Mouse (Mus musculus) kidney, embryonic 15.5 days (tissue): ENCODE measurements around the gene Sertad2. TPM values are rescaled to one million over a fixed set of nuclear protein-coding genes. Genes with fewer than 3 reads are reported as not detected.

ENCODE experiments used
- ATAC-seq: fragments of 200-750 bp; cut with Nextera tagmentation; replicated peaks from 2 replicates; pipeline ENCODE4 v1.8.0; 2017; ENCODE audit warnings: moderate TSS enrichment; ENCODE audit not compliant: low FRiP score
- H3K27ac ChIP-seq: fragments of 300-500 bp; sonication (generic); 2 replicates; pipeline ENCODE4 v1.5.1; 2015; ENCODE audit warnings: mild to moderate bottlenecking, inconsistent platforms
- H3K27me3 ChIP-seq: fragments of 300-500 bp; sonication (generic); 2 replicates; pipeline ENCODE4 v1.6.1; 2015; ENCODE audit warnings: inconsistent platforms
- H3K36me3 ChIP-seq: fragments of 300-500 bp; sonication (generic); 2 replicates; pipeline ENCODE4 v1.6.1; 2015; ENCODE audit warnings: inconsistent platforms
- H3K4me1 ChIP-seq: fragments of 300-500 bp; sonication (generic); 2 replicates; pipeline ENCODE4 v1.6.1; 2015; ENCODE audit warnings: inconsistent platforms
- H3K4me2 ChIP-seq: fragments of 300-500 bp; sonication (generic); 2 replicates; pipeline ENCODE4 v1.6.1; 2015; ENCODE audit warnings: moderate library complexity, mild to moderate bottlenecking, inconsistent platforms
- H3K4me3 ChIP-seq: fragments of 300-500 bp; sonication (generic); replicated peaks from 2 replicates; pipeline ENCODE4 v1.5.1; 2015; ENCODE audit warnings: mild to moderate bottlenecking, inconsistent platforms
- H3K9ac ChIP-seq: fragments of 300-500 bp; sonication (generic); 2 replicates; pipeline ENCODE4 v1.6.1; 2015; ENCODE audit warnings: mild to moderate bottlenecking, inconsistent platforms
- H3K9me3 ChIP-seq: fragments of 300-500 bp; sonication (generic); replicated peaks from 2 replicates; pipeline ENCODE4 v1.6.1; 2016; ENCODE audit warnings: inconsistent platforms
- WGBS: fragments of 180-500 bp; shearing (Covaris S2); methylation state at CpG from one replicate; pipeline ENCODE4 v1.1.7; 2015; ENCODE audit warnings: mixed read lengths; 5-methylcytosine and 5-hydroxymethylcytosine counted together
- polyA plus RNA-seq: library from polyadenylated mRNA; unstranded; fragments of >200 nt; fragmentation: Nextera tagmentation; extraction: Ambion mirVana; gene quantifications from 2 replicates; pipeline ENCODE4 v1.2.1, GENCODE M21; 2015

The Sertad2 gene
- polyA plus RNA-seq, 1 experiment from 2014 or later: 36.5 TPM

GRCm38 (mm10) chr11:20552059-20552458 lies 9.0 kb downstream of the Sertad2 start:
- Histone ChIP-seq H3K27me3 (no peaks in the 10 kb centered on the region), H3K4me2 (no peak overlapping the region), H3K9me3 (no peaks in the 10 kb centered on the region), H3K4me1 (0 out of 2 replicates have a peak, but pooled peaks cover 4% of the 10 kb centered on the region), H3K36me3 (no peaks in the 10 kb centered on the region), H3K4me3 (no peak overlapping the region), H3K9ac (no peak overlapping the region), H3K27ac (no peak overlapping the region)
- 88% methylated on average over 2 of the region's 2 CpGs for WGBS
- no peak for ATAC-seq

- H3K27ac ChIP-seq: no peak overlapping the region
- H3K9me3 ChIP-seq: no peaks in the 10 kb centered on the region
- no peaks in the 10 kb centered on the region for H3K36me3 ChIP-seq
- H3K27me3 ChIP-seq: no peaks in the 10 kb centered on the region
- 0 out of 2 replicates have a peak, but pooled peaks cover 4% of the 10 kb centered on the region for H3K4me1 ChIP-seq
- H3K4me2 ChIP-seq: no peak overlapping the region
- no peak for ATAC-seq
- WGBS: 81% methylated on average over 8 of the region's 8 CpGs
- no peak overlapping the region for H3K9ac ChIP-seq
- H3K4me3 ChIP-seq: no peak overlapping the region
Measured at GRCm38 (mm10) chr11:20552758-20553673, 10.0 kb downstream of the Sertad2 start.

GRCm38 (mm10) chr11:20555651-20556050 lies 12.6 kb downstream of the Sertad2 start:
- no peak for ATAC-seq
- Histone ChIP-seq H3K4me1 (peaks cover 12% of the 10 kb centered on the region; the same call in 1 of the 2 replicates), H3K4me3 (no peak overlapping the region), H3K27ac (no peak overlapping the region), H3K9ac (no peak overlapping the region), H3K27me3 (no peaks in the 10 kb centered on the region), H3K4me2 (no peak overlapping the region), H3K9me3 (no peaks in the 10 kb centered on the region), H3K36me3 (no peaks in the 10 kb centered on the region)
- WGBS: 91% methylated on average over 2 of the region's 3 CpGs

GRCm38 (mm10) chr11:20556163-20556911 lies 13.3 kb downstream of the Sertad2 start:
- no peaks in the 10 kb centered on the region for H3K9me3 ChIP-seq
- no peak for ATAC-seq
- peaks cover 14% of the 10 kb centered on the region; the same call in 1 of the 2 replicates for H3K4me1 ChIP-seq
- 76% methylated on average over 7 of the region's 7 CpGs for WGBS
- no peaks in the 10 kb centered on the region for H3K27me3 ChIP-seq
- no peak overlapping the region for H3K4me2 ChIP-seq
- no peak overlapping the region for H3K9ac ChIP-seq
- H3K27ac ChIP-seq: no peak overlapping the region
- H3K36me3 ChIP-seq: no peaks in the 10 kb centered on the region
- H3K4me3 ChIP-seq: no peak overlapping the region

DNA sequence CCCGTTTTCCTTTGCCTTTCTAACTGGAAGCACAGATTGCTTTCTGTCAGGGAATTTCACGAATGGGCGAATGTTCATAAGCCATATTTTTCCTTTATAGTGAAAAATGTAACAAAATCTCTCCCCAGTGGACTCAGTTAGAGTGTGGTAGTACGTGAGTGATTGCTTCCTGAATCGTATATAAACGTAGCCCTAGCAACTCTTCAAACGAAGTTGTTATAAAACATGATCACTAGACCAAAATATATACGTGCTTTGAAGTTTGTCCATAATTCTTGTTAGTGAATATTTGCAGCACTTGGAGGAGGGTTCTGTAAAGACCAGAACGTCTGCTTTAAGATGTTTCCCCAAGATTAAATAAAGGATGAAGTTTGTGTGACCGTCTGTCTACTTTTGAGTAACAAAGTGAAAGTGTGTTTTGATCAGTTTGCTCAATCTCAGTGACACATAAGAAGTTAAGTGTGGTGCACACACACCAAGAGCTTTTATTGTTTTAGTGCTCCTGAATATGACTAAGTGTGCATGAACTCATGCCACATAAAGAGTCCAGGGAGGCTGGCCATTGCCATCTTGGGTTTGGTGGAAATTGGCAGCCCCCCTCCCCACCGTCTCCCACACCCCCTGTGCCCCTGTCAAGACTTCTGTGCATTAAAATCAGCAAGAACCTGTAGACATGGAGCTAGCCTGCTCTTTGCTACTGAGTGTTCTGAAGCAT lies 16.3 kb downstream of the Sertad2 start:
- peaks cover 19% of the 10 kb centered on the region; the same call in 1 of the 2 replicates for H3K4me1 ChIP-seq
- 0 out of 2 replicates have a peak overlapping the region, but pooled peaks have one; percentile 0 for H3K27ac ChIP-seq
- no peak for ATAC-seq
- H3K36me3 ChIP-seq: peaks cover 6% of the 10 kb centered on the region; the same call in 1 of the 2 replicates
- H3K27me3 ChIP-seq: no peaks in the 10 kb centered on the region
- H3K9ac ChIP-seq: no peak overlapping the region
- H3K4me3 ChIP-seq: no peak overlapping the region
- WGBS: 39% methylated on average over 11 of the region's 11 CpGs
- H3K9me3 ChIP-seq: peaks cover 4% of the 10 kb centered on the region; the same call in 1 of the 2 replicates
- H3K4me2 ChIP-seq: peak overlapping the region; percentile 12; the same call in 1 of the 2 replicates

DNA sequence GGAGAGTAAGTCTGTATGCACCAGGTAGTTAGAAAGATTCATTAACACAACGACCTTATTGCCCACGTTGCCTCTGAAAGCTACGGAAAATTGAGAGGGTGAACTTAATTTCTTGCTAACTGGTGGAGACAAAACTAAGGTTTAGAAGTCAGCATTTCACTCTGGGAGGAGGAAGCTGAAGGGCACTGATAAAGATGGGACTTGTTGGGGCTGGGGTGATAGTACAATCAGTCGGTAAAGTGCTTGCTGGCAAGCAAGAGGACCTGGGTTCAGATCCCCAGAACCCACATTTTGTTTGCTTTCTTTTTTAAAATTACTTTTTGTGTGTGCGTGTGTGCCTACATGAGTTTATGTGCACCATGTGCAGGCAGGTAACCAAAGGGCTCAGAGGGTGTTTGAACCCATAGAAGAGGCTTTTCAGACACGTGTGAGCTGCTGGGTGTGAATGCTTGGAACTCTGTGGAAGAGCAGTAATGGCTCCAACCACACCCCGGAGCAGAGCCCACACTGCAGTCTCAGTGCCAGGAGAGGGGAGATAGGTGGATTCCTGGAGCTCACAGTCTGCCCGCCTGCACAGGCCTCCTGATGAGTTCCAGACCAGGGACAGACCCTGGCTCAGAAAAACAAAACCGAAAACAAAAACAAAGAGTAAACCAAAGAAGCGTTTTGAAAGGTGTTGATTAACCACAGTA lies 17.0 kb downstream of the Sertad2 start:
- ATAC-seq: no peak
- no peak overlapping the region for H3K4me2 ChIP-seq
- peaks cover 19% of the 10 kb centered on the region; the same call in 1 of the 2 replicates for H3K4me1 ChIP-seq
- 61% methylated on average over 10 of the region's 10 CpGs for WGBS
- H3K9ac ChIP-seq: no peak overlapping the region
- H3K27me3 ChIP-seq: no peaks in the 10 kb centered on the region
- H3K27ac ChIP-seq: 0 out of 2 replicates have a peak overlapping the region, but pooled peaks have one; percentile 0
- H3K9me3 ChIP-seq: peaks cover 4% of the 10 kb centered on the region; the same call in 1 of the 2 replicates
- no peak overlapping the region for H3K4me3 ChIP-seq
- peaks cover 6% of the 10 kb centered on the region; the same call in 1 of the 2 replicates for H3K36me3 ChIP-seq

DNA sequence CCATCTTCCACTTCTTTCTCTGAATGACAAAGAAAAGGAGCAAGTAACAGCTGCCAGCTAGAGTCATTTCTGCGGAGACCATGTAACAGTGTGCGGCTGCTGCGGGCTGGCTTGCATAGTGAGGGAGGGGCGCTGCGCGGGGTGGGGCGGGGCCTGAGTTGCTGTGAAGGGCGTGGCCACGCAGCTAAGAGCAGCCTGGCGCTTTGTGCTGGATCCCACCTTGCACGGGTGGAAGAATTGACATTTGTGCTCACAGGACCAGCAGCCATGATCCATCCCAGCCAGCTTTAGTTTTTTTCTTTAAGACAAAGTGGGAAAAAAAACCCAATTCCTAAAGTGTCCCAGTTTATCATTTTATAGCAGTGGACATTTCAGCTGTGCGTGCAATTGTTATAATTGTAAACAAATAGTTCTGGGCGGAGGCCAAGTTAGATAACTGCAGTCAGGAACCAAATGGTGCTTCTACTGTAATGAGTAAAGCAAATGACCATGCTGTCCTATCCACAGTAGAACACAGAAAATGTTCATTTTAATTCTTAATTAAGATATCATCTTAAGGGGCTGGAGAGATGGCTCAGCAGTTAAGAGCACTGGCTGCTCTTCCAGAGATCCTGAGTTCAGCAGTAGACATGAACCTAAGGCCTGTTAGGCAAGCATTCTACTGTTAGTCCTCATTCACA lies 18.4 kb downstream of the Sertad2 start:
- H3K27me3 ChIP-seq: no peaks in the 10 kb centered on the region
- H3K27ac ChIP-seq: no peak overlapping the region
- H3K4me2 ChIP-seq: peak overlapping the region; percentile 57
- H3K4me3 ChIP-seq: peak overlapping the region; percentile 33
- H3K9me3 ChIP-seq: peaks cover 4% of the 10 kb centered on the region; the same call in 1 of the 2 replicates
- no peak overlapping the region for H3K9ac ChIP-seq
- 6% methylated on average over 13 of the region's 13 CpGs for WGBS
- peaks cover 6% of the 10 kb centered on the region; the same call in 1 of the 2 replicates for H3K36me3 ChIP-seq
- H3K4me1 ChIP-seq: peaks cover 18% of the 10 kb centered on the region; the same call in 1 of the 2 replicates
- peak; percentile 97 for ATAC-seq

DNA sequence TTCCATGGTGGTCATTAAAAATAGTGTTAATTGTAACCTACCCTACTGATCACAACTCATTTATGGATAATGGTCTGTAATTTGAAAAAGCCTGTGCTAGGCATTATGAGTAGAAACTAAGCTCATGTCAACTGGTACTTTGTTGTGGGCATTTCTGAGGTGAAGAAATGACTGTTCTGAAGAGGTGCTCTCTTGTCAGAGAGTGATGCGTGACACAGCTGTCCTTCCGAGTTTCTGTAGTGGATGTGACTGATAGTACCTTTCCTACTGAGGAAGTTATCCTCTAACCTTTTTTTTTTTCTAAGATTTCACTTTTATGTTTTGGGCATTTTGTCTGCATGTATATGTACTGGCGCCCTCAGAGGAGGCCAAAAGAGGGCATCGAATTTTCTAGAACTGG lies 22.0 kb downstream of the Sertad2 start:
- H3K9me3 ChIP-seq: peaks cover 4% of the 10 kb centered on the region; the same call in 1 of the 2 replicates
- peaks cover 8% of the 10 kb centered on the region; the same call in 1 of the 2 replicates for H3K4me1 ChIP-seq
- no peak overlapping the region for H3K9ac ChIP-seq
- H3K4me2 ChIP-seq: no peak overlapping the region
- H3K27ac ChIP-seq: no peak overlapping the region
- 89% methylated on average over 4 of the region's 4 CpGs for WGBS
- H3K4me3 ChIP-seq: no peak overlapping the region
- no peaks in the 10 kb centered on the region for H3K27me3 ChIP-seq
- H3K36me3 ChIP-seq: peaks cover 6% of the 10 kb centered on the region; the same call in 1 of the 2 replicates
- ATAC-seq: no peak

DNA sequence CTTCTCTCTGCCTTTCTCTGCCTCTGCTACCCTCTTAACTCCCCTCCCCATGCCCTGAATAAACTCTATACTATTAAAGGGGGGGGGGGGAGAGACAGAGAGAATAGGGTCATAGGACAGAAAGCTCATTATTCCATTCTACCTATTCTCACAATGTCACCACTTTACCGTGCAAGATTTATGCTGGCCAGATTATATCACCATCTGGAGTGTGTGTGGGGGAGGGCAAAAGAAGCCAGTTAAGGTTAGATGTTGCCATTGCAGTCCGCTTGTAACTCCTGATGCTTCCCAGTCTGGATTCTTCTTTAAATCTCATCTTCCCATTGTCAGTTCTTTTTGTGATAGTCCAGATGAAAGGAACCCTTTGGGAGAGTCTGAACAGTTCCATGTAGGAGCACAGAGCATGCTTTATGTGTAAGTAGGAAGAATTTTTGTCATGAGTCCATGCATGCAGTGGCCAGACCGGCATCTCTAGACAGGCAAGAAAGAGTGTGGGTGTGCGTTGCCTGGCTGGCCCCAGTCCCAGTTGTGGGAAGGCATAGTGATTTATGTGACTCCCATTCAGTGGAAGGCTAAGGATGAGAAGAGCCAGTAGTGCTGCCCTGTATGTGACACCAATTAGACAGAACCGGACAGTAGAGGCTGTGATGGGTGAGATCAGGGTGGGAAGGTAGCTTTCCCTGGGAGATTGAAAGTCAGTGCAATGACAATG lies 28.8 kb downstream of the Sertad2 start:
- Histone ChIP-seq H3K4me3 (no peak overlapping the region), H3K4me2 (no peak overlapping the region), H3K4me1 (peaks cover 19% of the 10 kb centered on the region), H3K9me3 (no peaks in the 10 kb centered on the region), H3K36me3 (no peaks in the 10 kb centered on the region), H3K9ac (no peak overlapping the region), H3K27ac (no peak overlapping the region), H3K27me3 (no peaks in the 10 kb centered on the region)
- ATAC-seq: 0 out of 2 replicates have a peak, but pooled peaks have one; percentile 44
- WGBS: 31% methylated on average over 5 of the region's 5 CpGs

DNA sequence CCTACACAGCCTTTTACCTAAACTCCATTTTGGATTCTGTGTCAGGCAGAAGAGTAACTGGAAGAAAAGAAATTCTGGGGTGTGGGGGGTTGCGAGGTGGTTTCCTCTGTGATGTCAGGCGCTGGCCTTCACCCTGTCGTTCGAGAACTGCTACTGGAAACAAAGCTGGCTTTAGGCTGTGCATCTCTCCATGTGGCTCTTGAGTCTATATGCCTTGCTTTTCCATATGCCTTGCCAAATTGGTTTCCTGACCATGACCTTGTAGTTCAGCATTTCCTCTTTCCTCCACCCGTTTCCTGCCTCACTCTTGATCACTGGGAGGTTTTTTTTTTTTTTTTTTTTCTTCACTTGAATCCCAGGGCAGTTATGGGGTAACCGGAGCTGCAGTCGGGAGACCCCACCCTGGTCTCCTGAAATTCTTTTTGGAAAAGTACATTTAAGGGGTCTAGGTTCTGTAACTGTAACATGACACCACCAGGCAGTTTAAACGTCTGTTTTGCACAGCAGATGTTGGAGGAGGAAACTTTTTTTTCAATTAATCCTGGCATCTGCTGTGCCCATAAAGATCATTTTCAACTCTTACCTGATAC lies 33.1 kb downstream of the Sertad2 start:
- Histone ChIP-seq H3K4me1 (peaks cover 26% of the 10 kb centered on the region), H3K4me2 (peak overlapping the region; percentile 5; the same call in 1 of the 2 replicates), H3K9ac (no peak overlapping the region), H3K36me3 (no peaks in the 10 kb centered on the region), H3K27ac (peak overlapping the region; percentile 59; the same call in 1 of the 2 replicates), H3K4me3 (no peak overlapping the region), H3K9me3 (no peaks in the 10 kb centered on the region), H3K27me3 (no peaks in the 10 kb centered on the region)
- 27% methylated on average over 8 of the region's 8 CpGs for WGBS
- ATAC-seq: peak; percentile 29; the same call in 1 of the 2 replicates
